Mouse (Mus musculus): ENCODE data around the gene Lypd3.

The Lypd3 gene

GRCm38 (mm10) chr7:24612308-24612910 lies 23.9 kb upstream of the Lypd3 start:
- DNase-seq (ENCODE audit: low read depth, low spot score) = no peak

- DNase-seq (ENCODE audit: low read depth, low spot score) = no peak
Measured at GRCm38 (mm10) chr7:24614816-24615215, 21.5 kb upstream of the Lypd3 start.

- no peak for DNase-seq (ENCODE audit: low read depth, low spot score)
Measured at GRCm38 (mm10) chr7:24617763-24618162, 18.6 kb upstream of the Lypd3 start.

GRCm38 (mm10) chr7:24618374-24618773 lies 18.0 kb upstream of the Lypd3 start:
- DNase-seq (ENCODE audit: low read depth, low spot score) = peak; percentile 66

GRCm38 (mm10) chr7:24619671-24620397 lies 16.5 kb upstream of the Lypd3 start:
- DNase-seq (ENCODE audit: low read depth, low spot score) = no peak

GRCm38 (mm10) chr7:24621193-24621592 lies 15.2 kb upstream of the Lypd3 start:
- no peak for DNase-seq (ENCODE audit: low read depth, low spot score)

GRCm38 (mm10) chr7:24622967-24623366 lies 13.4 kb upstream of the Lypd3 start:
- no peak for DNase-seq (ENCODE audit: low read depth, low spot score)

GRCm38 (mm10) chr7:24628685-24629610 lies 7.4 kb upstream of the Lypd3 start:
- peak; percentile 91 for DNase-seq (ENCODE audit: low read depth, low spot score)

- DNase-seq (ENCODE audit: low read depth, low spot score) = no peak
Measured at GRCm38 (mm10) chr7:24629672-24630071, 6.7 kb upstream of the Lypd3 start.

GRCm38 (mm10) chr7:24630116-24630880 lies 6.1 kb upstream of the Lypd3 start:
- no peak for DNase-seq (ENCODE audit: low read depth, low spot score)

GRCm38 (mm10) chr7:24637046-24637445 lies 696 bp downstream of the Lypd3 start:
- no peak for DNase-seq (ENCODE audit: low read depth, low spot score)

GRCm38 (mm10) chr7:24638026-24638856 lies 1.9 kb downstream of the Lypd3 start:
- no peak for DNase-seq (ENCODE audit: low read depth, low spot score)

- DNase-seq (ENCODE audit: low read depth, low spot score) = no peak
Measured at GRCm38 (mm10) chr7:24640450-24640849, 4.1 kb downstream of the Lypd3 start.

- peak; percentile 76 for DNase-seq (ENCODE audit: low read depth, low spot score)
Measured at GRCm38 (mm10) chr7:24642491-24642890, 6.1 kb downstream of the Lypd3 start.

- no peak for DNase-seq (ENCODE audit: low read depth, low spot score)
Measured at GRCm38 (mm10) chr7:24644492-24644891, 8.1 kb downstream of the Lypd3 start.

GRCm38 (mm10) chr7:24644996-24645395 lies 8.6 kb downstream of the Lypd3 start:
- DNase-seq (ENCODE audit: low read depth, low spot score) = no peak

- no peak for DNase-seq (ENCODE audit: low read depth, low spot score)
Measured at GRCm38 (mm10) chr7:24646486-24646885, 10.1 kb downstream of the Lypd3 start.

- peak; percentile 74 for DNase-seq (ENCODE audit: low read depth, low spot score)
Measured at GRCm38 (mm10) chr7:24653681-24654080, 17.3 kb downstream of the Lypd3 start.

GRCm38 (mm10) chr7:24659737-24660357 lies 23.5 kb downstream of the Lypd3 start:
- DNase-seq (ENCODE audit: low read depth, low spot score) = no peak
